Mouse (Mus musculus) embryonic facial prominence, embryonic 14.5 days (tissue): ENCODE data around the gene Ube2j2. TPM values are rescaled to one million over a fixed set of nuclear protein-coding genes. Genes with fewer than 3 reads are reported as not detected.

Source experiments
- ATAC-seq: fragments of 200-750 bp; cut with Nextera tagmentation; 2 replicates; pipeline ENCODE4 v1.8.0; 2017; ENCODE audit warnings: low read depth, moderate number of reproducible peaks, moderate TSS enrichment
- DNase-seq: peaks from one replicate; pipeline ENCODE4 v3.0.0-alpha.2; 2015; ENCODE audit warnings: low spot score
- H3K27ac ChIP-seq: fragments of 300-500 bp; sonication (generic); replicated peaks from 2 replicates; pipeline ENCODE4 v1.5.1; 2014; ENCODE audit warnings: low read depth, mild to moderate bottlenecking, low read length, moderate library complexity
- H3K27me3 ChIP-seq: fragments of 300-500 bp; sonication (generic); replicated peaks from 2 replicates; pipeline ENCODE4 v1.6.1; 2014; ENCODE audit warnings: low read length; ENCODE audit not compliant: control insufficient read depth, insufficient read depth
- H3K36me3 ChIP-seq: fragments of 300-500 bp; sonication (generic); 2 replicates; pipeline ENCODE4 v1.6.1; 2014; ENCODE audit warnings: low read length, mixed read lengths; ENCODE audit not compliant: control insufficient read depth, insufficient read depth
- H3K4me1 ChIP-seq: fragments of 300-500 bp; sonication (generic); 2 replicates; pipeline ENCODE4 v1.6.1; 2014; ENCODE audit warnings: antibody characterized with exemption, low read length; ENCODE audit not compliant: control insufficient read depth, insufficient read depth
- H3K4me2 ChIP-seq: fragments of 300-500 bp; sonication (generic); 2 replicates; pipeline ENCODE4 v1.6.1; 2014; ENCODE audit warnings: low read depth, mild to moderate bottlenecking, low read length, moderate library complexity, mixed read lengths
- H3K4me3 ChIP-seq: fragments of 300-500 bp; sonication (generic); 2 replicates; pipeline ENCODE4 v1.5.1; 2014; ENCODE audit warnings: low read depth, mild to moderate bottlenecking, low read length
- H3K9ac ChIP-seq: fragments of 300-500 bp; sonication (generic); 2 replicates; pipeline ENCODE4 v1.6.1; 2014; ENCODE audit warnings: low read depth, mild to moderate bottlenecking, low read length, moderate library complexity, mixed read lengths
- H3K9me3 ChIP-seq: fragments of 300-500 bp; sonication (generic); 2 replicates; pipeline ENCODE4 v1.6.1; 2016; ENCODE audit warnings: low read length; ENCODE audit not compliant: control insufficient read depth
- WGBS: fragments of 180-500 bp; shearing (Covaris S2); extraction: QIAGEN DNeasy Blood & Tissue Kit; methylation state at CpG from one replicate; pipeline ENCODE4 v1.1.7; 2014; 5-methylcytosine and 5-hydroxymethylcytosine counted together
- polyA plus RNA-seq: library from polyadenylated mRNA; unstranded; fragments of >200 nt; fragmentation: Nextera tagmentation; extraction: Ambion mirVana; gene quantifications from 2 replicates; pipeline ENCODE4 v1.2.1, GENCODE M21; 2014

Gene Ube2j2
- polyA plus RNA-seq, 1 experiment from 2014 or later: 107 TPM

- Histone ChIP-seq H3K27ac (peak overlapping the region; percentile 70; the same call in 1 of the 2 replicates), H3K4me1 (peaks cover 14% of the 10 kb centered on the region), H3K27me3 (no peaks in the 10 kb centered on the region), H3K4me3 (peak overlapping the region; percentile 94), H3K36me3 (peaks cover 29% of the 10 kb centered on the region), H3K9ac (peak overlapping the region; percentile 94), H3K9me3 (no peaks in the 10 kb centered on the region), H3K4me2 (peak overlapping the region; percentile 94)
- no peak for DNase-seq
- no peak for ATAC-seq
- 0% methylated on average over 17 of the region's 17 CpGs for WGBS
Measured at GRCm38 (mm10) chr4:155944271-155944670, 640 bp downstream of the Ube2j2 start.

- Histone ChIP-seq H3K36me3 (peaks cover 56% of the 10 kb centered on the region), H3K9me3 (no peaks in the 10 kb centered on the region), H3K27me3 (no peaks in the 10 kb centered on the region), H3K4me1 (peaks cover 14% of the 10 kb centered on the region), H3K4me3 (no peak overlapping the region), H3K4me2 (no peak overlapping the region), H3K9ac (no peak overlapping the region), H3K27ac (no peak overlapping the region)
- no peak for DNase-seq
- ATAC-seq: no peak
Measured at GRCm38 (mm10) chr4:155947094-155947493, 3.5 kb downstream of the Ube2j2 start.

GRCm38 (mm10) chr4:155955491-155955890 lies 11.9 kb downstream of the Ube2j2 start:
- Histone ChIP-seq H3K27ac (no peak overlapping the region), H3K4me1 (no peaks in the 10 kb centered on the region), H3K36me3 (peaks cover 85% of the 10 kb centered on the region), H3K9me3 (no peaks in the 10 kb centered on the region), H3K4me3 (no peak overlapping the region), H3K9ac (no peak overlapping the region), H3K27me3 (no peaks in the 10 kb centered on the region), H3K4me2 (no peak overlapping the region)
- no peak for ATAC-seq
- no peak for DNase-seq
- WGBS: 93% methylated on average over 6 of the region's 6 CpGs

- H3K27me3 ChIP-seq: no peaks in the 10 kb centered on the region
- ATAC-seq (peak; percentile 76), DNase-seq (peak; percentile 93)
- H3K4me2 ChIP-seq: no peak overlapping the region
- H3K9ac ChIP-seq: no peak overlapping the region
- no peaks in the 10 kb centered on the region for H3K9me3 ChIP-seq
- peaks cover 11% of the 10 kb centered on the region for H3K4me1 ChIP-seq
- no peak overlapping the region for H3K27ac ChIP-seq
- peaks cover 55% of the 10 kb centered on the region for H3K36me3 ChIP-seq
- 5% methylated on average over 5 of the region's 5 CpGs for WGBS
- H3K4me3 ChIP-seq: no peak overlapping the region
Measured at GRCm38 (mm10) chr4:155959275-155959674, 15.6 kb downstream of the Ube2j2 start.

GRCm38 (mm10) chr4:155962167-155962971 lies 18.7 kb downstream of the Ube2j2 start, which contains the start of gene C1qtnf12:
Gene C1qtnf12 (plus strand): TSS chr4:155962318.
- peak within 1 kb of the TSS; percentile 79 for H3K9ac ChIP-seq
- WGBS: 0% methylated on average over 22 of the region's 42 CpGs
- H3K27ac ChIP-seq: peak within 1 kb of the TSS; percentile 68
- DNase-seq (peak; percentile 76), ATAC-seq (peak; percentile 82)
- peaks cover 48% of the 10 kb centered on the region for H3K36me3 ChIP-seq
- peaks cover 11% of the 10 kb centered on the region for H3K4me1 ChIP-seq
- H3K9me3 ChIP-seq: no peaks in the 10 kb centered on the region
- no peaks in the 10 kb centered on the region for H3K27me3 ChIP-seq
- peak within 1 kb of the TSS; percentile 93 for H3K4me2 ChIP-seq
- peak within 1 kb of the TSS; percentile 64 for H3K4me3 ChIP-seq

- ATAC-seq: no peak; the same call in 1 of the 2 replicates
- H3K4me3 ChIP-seq: peak overlapping the region; percentile 64
- H3K27ac ChIP-seq: no peak overlapping the region
- peaks cover 11% of the 10 kb centered on the region for H3K4me1 ChIP-seq
- no peaks in the 10 kb centered on the region for H3K9me3 ChIP-seq
- peak overlapping the region; percentile 93 for H3K4me2 ChIP-seq
- no peak for DNase-seq
- H3K27me3 ChIP-seq: no peaks in the 10 kb centered on the region
- H3K36me3 ChIP-seq: peaks cover 40% of the 10 kb centered on the region
- peak overlapping the region; percentile 79 for H3K9ac ChIP-seq
- 49% methylated on average over 7 of the region's 7 CpGs for WGBS
Measured at GRCm38 (mm10) chr4:155963106-155963505, 19.5 kb downstream of the Ube2j2 start.

GRCm38 (mm10) chr4:155964396-155964795 lies 20.8 kb downstream of the Ube2j2 start:
- Histone ChIP-seq H3K27ac (no peak overlapping the region), H3K4me1 (peaks cover 11% of the 10 kb centered on the region), H3K27me3 (no peaks in the 10 kb centered on the region), H3K9me3 (no peaks in the 10 kb centered on the region), H3K36me3 (peaks cover 29% of the 10 kb centered on the region), H3K4me3 (no peak overlapping the region), H3K9ac (no peak overlapping the region), H3K4me2 (no peak overlapping the region)
- DNase-seq (no peak), ATAC-seq (no peak)
- WGBS: 91% methylated on average over 11 of the region's 11 CpGs

GRCm38 (mm10) chr4:155969043-155969653 lies 25.5 kb downstream of the Ube2j2 start:
- H3K9ac ChIP-seq: no peak overlapping the region
- peaks cover 24% of the 10 kb centered on the region for H3K36me3 ChIP-seq
- no peaks in the 10 kb centered on the region for H3K27me3 ChIP-seq
- WGBS: 88% methylated on average over 13 of the region's 13 CpGs
- no peak for ATAC-seq
- H3K9me3 ChIP-seq: no peaks in the 10 kb centered on the region
- no peaks in the 10 kb centered on the region for H3K4me1 ChIP-seq
- no peak overlapping the region for H3K4me2 ChIP-seq
- no peak overlapping the region for H3K4me3 ChIP-seq
- no peak for DNase-seq
- no peak overlapping the region for H3K27ac ChIP-seq
